Comparison of ENCODE assay signal across 8 mouse cellular contexts in the genomic region with DNA sequence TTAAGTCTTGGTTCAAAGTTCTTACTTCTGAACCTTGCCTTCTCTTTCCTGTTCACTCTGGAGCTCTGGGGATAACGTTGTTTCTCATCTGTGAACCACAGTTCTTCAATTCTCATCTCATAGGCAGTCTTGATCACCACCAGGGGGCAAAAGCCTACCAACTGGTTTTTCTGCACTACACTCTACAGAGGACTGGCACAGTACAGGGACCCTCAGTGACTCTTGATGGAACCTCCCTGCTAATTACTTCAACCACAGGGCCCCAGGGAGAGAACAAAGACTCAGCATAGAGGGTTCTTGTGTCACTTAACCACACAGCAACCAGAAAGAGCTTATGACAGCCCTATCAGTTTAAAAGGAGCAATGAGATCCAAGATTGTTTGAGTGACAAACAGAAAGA. TPM values are rescaled to one million over a fixed set of nuclear protein-coding genes. Genes with fewer than 3 reads are reported as not detected.
DNase-seq lines count a peak whose midpoint lies in the region; ATAC-seq and TF ChIP-seq lines count a peak whose summit lies in the region.

No protein-coding gene starts in this region.

- no peak overlapping the region for H3K4me2 ChIP-seq in embryonic facial prominence, embryonic 15.5 days (replicated peaks)
- H3K4me2 ChIP-seq in kidney, embryonic 15.5 days, result no peak overlapping the region; the same call in 1 of the 2 replicates
- H3K4me2 ChIP-seq in liver, embryonic 11.5 days, result peak overlapping the region; percentile 4; the same call in 1 of the 2 replicates
- H3K4me2 ChIP-seq in myocyte (ENCODE audit: low read depth), result peak overlapping the region; percentile 94

- H3K9ac ChIP-seq in embryonic facial prominence, embryonic 15.5 days, result no peak overlapping the region
- H3K9ac ChIP-seq in kidney, embryonic 15.5 days, result no peak overlapping the region
- no peak overlapping the region for H3K9ac ChIP-seq in liver, embryonic 11.5 days (ENCODE audit: low read depth, low read length)

- peaks cover 32% of the 10 kb centered on the region for H3K79me2 ChIP-seq in myocyte (ENCODE audit: control insufficient read depth, insufficient read depth)

- TF ChIP-seq POLR2A in myocyte (IDR thresholded peaks at IDR 0.05; ENCODE audit: insufficient read length, low read depth), result no peak

- H3K36me3 ChIP-seq in embryonic facial prominence, embryonic 15.5 days, result no peaks in the 10 kb centered on the region
- no peaks in the 10 kb centered on the region for H3K36me3 ChIP-seq in kidney, embryonic 15.5 days
- no peaks in the 10 kb centered on the region for H3K36me3 ChIP-seq in liver, embryonic 11.5 days (ENCODE audit: control insufficient read depth, insufficient read depth, low read length)
- H3K36me3 ChIP-seq in myocyte (ENCODE audit: control insufficient read depth, insufficient read depth), result no peaks in the 10 kb centered on the region

- peaks cover 4% of the 10 kb centered on the region; the same call in 1 of the 2 replicates for H3K4me1 ChIP-seq in embryonic facial prominence, embryonic 15.5 days
- H3K4me1 ChIP-seq in kidney, embryonic 15.5 days, result peaks cover 16% of the 10 kb centered on the region
- peaks cover 8% of the 10 kb centered on the region for H3K4me1 ChIP-seq in liver, embryonic 11.5 days (replicated peaks; ENCODE audit: control insufficient read depth, insufficient read depth, low read length)

- no peak overlapping the region for H3K4me3 ChIP-seq in embryonic facial prominence, embryonic 15.5 days (replicated peaks)
- no peak overlapping the region for H3K4me3 ChIP-seq in kidney, embryonic 15.5 days (replicated peaks)
- no peak overlapping the region for H3K4me3 ChIP-seq in liver, embryonic 11.5 days (ENCODE audit: low read depth, low read length)
- no peak overlapping the region for H3K4me3 ChIP-seq in myocyte

- 0% methylated on average over 1 of the region's 1 CpGs for WGBS in embryonic facial prominence, embryonic 15.5 days
- WGBS in kidney, embryonic 15.5 days, result 0% methylated on average over 1 of the region's 1 CpGs
- WGBS in liver, embryonic 11.5 days, result 8% methylated on average over 1 of the region's 1 CpGs

- H3K9me3 ChIP-seq in embryonic facial prominence, embryonic 15.5 days (replicated peaks), result no peaks in the 10 kb centered on the region
- no peaks in the 10 kb centered on the region for H3K9me3 ChIP-seq in kidney, embryonic 15.5 days (replicated peaks)
- H3K9me3 ChIP-seq in liver, embryonic 11.5 days (ENCODE audit: control insufficient read depth, low read length), result no peaks in the 10 kb centered on the region

- H3K27ac ChIP-seq in embryonic facial prominence, embryonic 15.5 days (replicated peaks), result no peak overlapping the region
- H3K27ac ChIP-seq in kidney, embryonic 15.5 days, result 0 out of 2 replicates have a peak overlapping the region, but pooled peaks have one; percentile 54
- H3K27ac ChIP-seq in liver, embryonic 11.5 days (ENCODE audit: low read depth, low read length), result no peak overlapping the region

- ATAC-seq in embryonic facial prominence, embryonic 15.5 days (ENCODE audit: insufficient number of reproducible peaks, low FRiP score, low TSS enrichment, low read depth), result peak; percentile 73
- ATAC-seq in kidney, embryonic 15.5 days (replicated peaks; ENCODE audit: low FRiP score), result peak; percentile 47
- ATAC-seq in liver, embryonic 11.5 days (replicated peaks; ENCODE audit: low FRiP score), result peak; percentile 66

- DNase-seq in CD4-positive, CD25-positive, alpha-beta regulatory T cell, adult 2 months (ENCODE audit: low read depth, low spot score), result peak; percentile 85
- peak; percentile 75 for DNase-seq in adrenal gland, postnatal 14 days
- peak; percentile 63 to 65 for DNase-seq in heart, adult 9 months (ENCODE audit: low spot score in 2 of 2)
- DNase-seq in liver, embryonic 11.5 days (ENCODE audit: low spot score), result peak; percentile 41
- DNase-seq in spleen, postnatal 36 days (ENCODE audit: low spot score in 2 of 2), result peak; percentile 79 to 85

- H3K27me3 ChIP-seq in embryonic facial prominence, embryonic 15.5 days, result no peaks in the 10 kb centered on the region
- no peaks in the 10 kb centered on the region for H3K27me3 ChIP-seq in kidney, embryonic 15.5 days
- H3K27me3 ChIP-seq in liver, embryonic 11.5 days (replicated peaks; ENCODE audit: control insufficient read depth, insufficient read depth, low read length), result no peaks in the 10 kb centered on the region
- no peaks in the 10 kb centered on the region for H3K27me3 ChIP-seq in myocyte (ENCODE audit: control insufficient read depth, insufficient read depth, insufficient read length)

- H3ac ChIP-seq in myocyte (ENCODE audit: control insufficient read depth, insufficient read length), result no peak overlapping the region

TF ChIP-seq in myocyte, 11 proteins besides CTCF, POLR2A, EP300 and RAD21:
- TF ChIP-seq MYOG (IDR thresholded peaks at IDR 0.05; ENCODE audit: control insufficient read depth in 1 of 3, insufficient read depth in 1 of 3, insufficient read length in 2 of 3, low read depth in 2 of 3) (no peak), MAX (IDR thresholded peaks at IDR 0.05; ENCODE audit: low read depth) (no peak), POLR2AphosphoS2 (IDR thresholded peaks at IDR 0.05; ENCODE audit: insufficient read length, low read depth) (no peak), USF1 (IDR thresholded peaks at IDR 0.05; ENCODE audit: low read depth) (no peak), E2F4 (IDR thresholded peaks at IDR 0.05; ENCODE audit: insufficient read depth) (no peak), TCF3 (IDR thresholded peaks at IDR 0.05; ENCODE audit: insufficient read length, low read depth) (no peak), REST (IDR thresholded peaks at IDR 0.05; ENCODE audit: insufficient read depth, insufficient read length) (no peak), SRF (IDR thresholded peaks at IDR 0.05; ENCODE audit: control insufficient read depth, insufficient read length, low read depth) (no peak), MYOD1 (IDR thresholded peaks at IDR 0.05; ENCODE audit: control insufficient read depth in 1 of 3, insufficient read length in 2 of 3, low read depth in 2 of 3) (no peak), CEBPB (IDR thresholded peaks at IDR 0.05; ENCODE audit: insufficient read depth, poor library complexity, severe bottlenecking) (no peak)
TF ChIP-seq in myocyte: peak in this region for 0.

RNA-seq across cellular contexts. Expression of a gene that starts 1.3 kb away (rescaled TPM):
- 33.5 and 51.4 TPM in 2 replicates for total RNA-seq in adrenal gland, postnatal 14 days (2021)
- 8.2 and 9.5 TPM in 2 replicates for polyA plus RNA-seq in embryonic facial prominence, embryonic 15.5 days (2015; fragmentation: Nextera tagmentation; extraction: Ambion mirVana)
- 8.1 and 9.1 TPM in 2 replicates for polyA plus RNA-seq in kidney, embryonic 15.5 days (2015; fragmentation: Nextera tagmentation; extraction: Ambion mirVana)
- 9.9 and 12.1 TPM in 2 replicates for polyA plus RNA-seq in liver, embryonic 11.5 days (2014; fragmentation: Nextera tagmentation; extraction: Ambion mirVana)
- 4.8 TPM for polyA plus RNA-seq in myocyte (2012; fragmentation: generic; extraction: Trizol)

RNA-seq across cellular contexts. Expression of a gene that starts 26.0 kb away (rescaled TPM):
- total RNA-seq in adrenal gland, postnatal 14 days (2021), result 0.23 and 0.30 TPM in 2 replicates
- 0.38 and 0.79 TPM in 2 replicates for polyA plus RNA-seq in embryonic facial prominence, embryonic 15.5 days (2015; fragmentation: Nextera tagmentation; extraction: Ambion mirVana)
- 0.08 and 0.18 TPM in 2 replicates for polyA plus RNA-seq in kidney, embryonic 15.5 days (2015; fragmentation: Nextera tagmentation; extraction: Ambion mirVana)
- 0.41 and 0.73 TPM in 2 replicates for polyA plus RNA-seq in liver, embryonic 11.5 days (2014; fragmentation: Nextera tagmentation; extraction: Ambion mirVana)
- polyA plus RNA-seq in myocyte (2012; fragmentation: generic; extraction: Trizol), result 0.04 TPM

Comparison
In these comparisons a context has a peak if more than half of its experiments do, and no peak if none do; other contexts are left out.
1. H3K4me2 ChIP-seq: peak in liver, embryonic 11.5 days (single experiment) and myocyte (single experiment); none in embryonic facial prominence, embryonic 15.5 days (single experiment) and kidney, embryonic 15.5 days (single experiment).
2. Peak in every context shown above with its lines, with median percentiles within 50 percentile points of each other: DNase-seq and ATAC-seq.